ENCODE assay signal across 9 mouse cellular contexts in genomic region chr12:85645664-85646063, GRCm38 (mm10). TPM values are rescaled to one million over a fixed set of nuclear protein-coding genes. Genes with fewer than 3 reads are reported as not detected.
DNase-seq lines count a peak whose midpoint lies in the region; ATAC-seq and TF ChIP-seq lines count a peak whose summit lies in the region.
"Had no signal": no experiment of that assay in that cellular context is flagged by ENCODE, and none has a peak within 500 bp of the region (broad histone marks: within the 10 kb centered on the region; RNA-seq: fewer than 3 reads in every experiment).

No protein-coding gene starts in this region.

- no peak overlapping the region for H3K4me2 ChIP-seq in lung, postnatal 0 days (replicated peaks; ENCODE audit: low read depth, low read length)
- H3K4me2 ChIP-seq: midbrain, embryonic 12.5 days had no signal

- H3K9me3 ChIP-seq in lung, postnatal 0 days (ENCODE audit: low read length), result no peaks in the 10 kb centered on the region
- H3K9me3 ChIP-seq in midbrain, embryonic 10.5 days (replicated peaks), result no peaks in the 10 kb centered on the region
- H3K9me3 ChIP-seq: midbrain, embryonic 12.5 days had no signal

- H3K27me3 ChIP-seq in lung, postnatal 0 days (replicated peaks; ENCODE audit: insufficient read depth, low read length), result no peaks in the 10 kb centered on the region
- no peaks in the 10 kb centered on the region for H3K27me3 ChIP-seq in midbrain, embryonic 10.5 days (ENCODE audit: low read depth, poor library complexity, severe bottlenecking)
- H3K27me3 ChIP-seq: midbrain, embryonic 12.5 days had no signal

- H3K27ac ChIP-seq in lung, postnatal 0 days (ENCODE audit: low read length), result no peak overlapping the region
- no peak overlapping the region for H3K27ac ChIP-seq in midbrain, embryonic 10.5 days (replicated peaks)
- H3K27ac ChIP-seq: midbrain, embryonic 12.5 days had no signal

- TF ChIP-seq EP300 in lung, postnatal 0 days (IDR thresholded peaks at IDR 0.05), result no peak

- H3K36me3 ChIP-seq in lung, postnatal 0 days (ENCODE audit: insufficient read depth, low read length), result no peaks in the 10 kb centered on the region
- no peaks in the 10 kb centered on the region for H3K36me3 ChIP-seq in midbrain, embryonic 10.5 days
- H3K36me3 ChIP-seq: midbrain, embryonic 12.5 days had no signal

- H3K4me3 ChIP-seq in lung, postnatal 0 days (ENCODE audit: low read depth, low read length), result no peak overlapping the region
- no peak overlapping the region for H3K4me3 ChIP-seq in midbrain, embryonic 10.5 days
- H3K4me3 ChIP-seq: midbrain, embryonic 12.5 days had no signal

- no peak overlapping the region for H3K9ac ChIP-seq in lung, postnatal 0 days (replicated peaks; ENCODE audit: low read depth)
- H3K9ac ChIP-seq: midbrain, embryonic 12.5 days had no signal

- H3K4me1 ChIP-seq in lung, postnatal 0 days (ENCODE audit: insufficient read depth, low read depth, low read length), result peaks cover 11% of the 10 kb centered on the region; the same call in 1 of the 2 replicates
- no peaks in the 10 kb centered on the region for H3K4me1 ChIP-seq in midbrain, embryonic 10.5 days
- H3K4me1 ChIP-seq: midbrain, embryonic 12.5 days had no signal

- no peak for ATAC-seq in lung, postnatal 0 days

- peak; percentile 64 for TF ChIP-seq CTCF in lung, postnatal 0 days (IDR thresholded peaks at IDR 0.05)

- 94% methylated on average over 4 of the region's 4 CpGs for WGBS in lung, postnatal 0 days
- whole genome bisulfite sequencing in midbrain, embryonic 10.5 days, result 92% methylated on average over 4 of the region's 4 CpGs

- peak; percentile 29 for DNase-seq in gastrocnemius, postnatal 10 days
- no peak for DNase-seq in gastrocnemius, adult 18-20 months (ENCODE audit: low spot score)
- DNase-seq in 416B (ENCODE audit: low read depth) (peak; percentile 68), ZHBTc4 (ENCODE audit: low read depth, low spot score) (peak; percentile 62)
- DNase-seq in lung, postnatal 0 days (ENCODE audit: low spot score), result peak; percentile 30
- no peak for DNase-seq in right cerebral cortex, adult 2 months (ENCODE audit: low spot score in 2 of 2)
- DNase-seq in right cerebral cortex, postnatal 25 days, result no peak
- no peak for DNase-seq in midbrain, embryonic 10.5 days (ENCODE audit: low spot score)

RNA-seq across cellular contexts. Expression of gene Batf, which starts 40.8 kb away (rescaled TPM):
- 1 to 10 TPM in 1 of 2 experiments, under 1 TPM in 1; 0.33 to 1.3 TPM for total RNA-seq in gastrocnemius, postnatal 10 days (2021)
- under 1 TPM in 1 of 2 experiments, not detected in 1; 0.32 TPM for total RNA-seq in gastrocnemius, adult 18-20 months (2021)
- 27.9 and 28.6 TPM in 2 replicates for polyA plus RNA-seq in lung, postnatal 0 days (2015; fragmentation: Nextera tagmentation; extraction: Ambion mirVana)
- polyA plus RNA-seq in midbrain, embryonic 10.5 days (2016; fragmentation: Nextera tagmentation; extraction: Ambion mirVana), result 1.8 and 2.6 TPM in 2 replicates

RNA-seq across cellular contexts. Expression of gene Jdp2, which starts 46.8 kb away (rescaled TPM):
- total RNA-seq in gastrocnemius, postnatal 10 days (2021), result 10 to 100 TPM; 15.2 to 17.1 TPM
- 1 to 10 TPM; 3.6 to 4.7 TPM for total RNA-seq in gastrocnemius, adult 18-20 months (2021)
- 1.2 and 1.4 TPM in 2 replicates for polyA plus RNA-seq in lung, postnatal 0 days (2015; fragmentation: Nextera tagmentation; extraction: Ambion mirVana)
- 0.49 TPM in 1 of 2 replicates, not detected in the other for polyA plus RNA-seq in midbrain, embryonic 10.5 days (2016; fragmentation: Nextera tagmentation; extraction: Ambion mirVana)

Comparison
In these comparisons a context has a peak if more than half of its experiments do, and no peak if none do; other contexts are left out.
1. DNase-seq: peak in gastrocnemius, postnatal 10 days (single experiment), 416B (single experiment), ZHBTc4 (single experiment) and lung, postnatal 0 days (single experiment); none in gastrocnemius, adult 18-20 months (single experiment), right cerebral cortex, adult 2 months (0 of 2), right cerebral cortex, postnatal 25 days (single experiment) and midbrain, embryonic 10.5 days (single experiment).